Mouse (Mus musculus): ENCODE data around the gene Itpripl1. TPM values are rescaled to one million over a fixed set of nuclear protein-coding genes. Genes with fewer than 3 reads are reported as not detected.
"Not testable (repeated sequence)": the region's sequence is repeated elsewhere in the genome, so short reads cannot be mapped to it uniquely, and the experiment has no call there.

Itpripl1 gene
- total and polyA plus RNA-seq, 3 experiments, result 7.9 to 17.6 (median 14.4) TPM

GRCm38 (mm10) chr2:127138449-127138848 lies 4.8 kb downstream of the Itpripl1 start:
- Histone ChIP-seq H3K4me3 (no peak overlapping the region), H3K27ac (peak overlapping the region; percentile 79), H3K79me2 (replicated peaks; ENCODE audit: control insufficient read depth, insufficient read depth, low read length) (no peaks in the 10 kb centered on the region), H3K9ac (ENCODE audit: low read depth, low read length) (no peak overlapping the region), H3K4me1 (ENCODE audit: control insufficient read depth, insufficient read depth, low read length) (peaks cover 14% of the 10 kb centered on the region), H3K36me3 (ENCODE audit: control insufficient read depth, insufficient read depth, low read length) (peaks cover 8% of the 10 kb centered on the region), H3K27me3 (ENCODE audit: control insufficient read depth, insufficient read depth, low read length) (no peaks in the 10 kb centered on the region)
- 67% methylated on average over 4 of the region's 4 CpGs for WGBS
- TF ChIP-seq EP300 (IDR thresholded peaks at IDR 0.05; ENCODE audit: insufficient read depth, low read depth, low read length), result no peak
- no peak for TF ChIP-seq CTCF (IDR thresholded peaks at IDR 0.05)
- no peak for TF ChIP-seq POLR2A (IDR thresholded peaks at IDR 0.05; ENCODE audit: insufficient read depth, low read depth, low read length)
- intact Hi-C loops (cut with DNase I), result no loop called here
- no peak for DNase-seq

DNA sequence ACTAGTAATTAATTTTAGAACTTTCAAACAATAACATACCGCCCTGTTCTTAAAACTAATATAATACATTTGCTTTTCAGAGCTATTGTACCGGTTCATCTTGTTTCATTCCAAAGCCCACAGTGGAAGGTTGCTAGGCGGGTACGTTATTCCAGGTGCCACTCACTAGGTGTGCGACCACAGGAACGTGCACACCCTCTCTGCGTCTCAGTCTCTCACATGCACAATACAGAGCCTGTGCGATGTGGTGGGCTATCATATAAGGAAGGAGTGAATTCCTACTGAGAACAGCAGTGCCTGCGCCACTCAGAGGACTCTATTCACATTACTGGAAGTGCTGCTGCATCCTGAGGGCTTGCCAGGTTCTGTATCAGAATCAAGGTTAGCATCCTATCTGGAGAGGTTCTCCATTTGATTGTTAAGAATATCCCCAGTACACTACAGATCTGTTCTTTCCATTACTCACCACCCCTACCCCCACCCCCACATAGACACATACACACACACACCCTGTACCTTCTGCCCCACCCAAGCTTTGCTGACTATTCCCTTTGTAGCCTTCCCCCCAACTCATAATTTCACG lies 5.3 kb downstream of the Itpripl1 start:
- H3K4me1 ChIP-seq (ENCODE audit: control insufficient read depth, insufficient read depth, low read length), result peaks cover 13% of the 10 kb centered on the region
- no peak overlapping the region for H3K9ac ChIP-seq (ENCODE audit: low read depth, low read length)
- peaks cover 8% of the 10 kb centered on the region for H3K36me3 ChIP-seq (ENCODE audit: control insufficient read depth, insufficient read depth, low read length)
- 68% methylated on average over 10 of the region's 10 CpGs for WGBS
- no peak for TF ChIP-seq EP300 (IDR thresholded peaks at IDR 0.05; ENCODE audit: insufficient read depth, low read depth, low read length)
- TF ChIP-seq POLR2A (IDR thresholded peaks at IDR 0.05; ENCODE audit: insufficient read depth, low read depth, low read length), result no peak
- TF ChIP-seq CTCF (IDR thresholded peaks at IDR 0.05), result peak; percentile 33; the same call in 1 of the 2 replicates
- intact Hi-C loops (cut with DNase I), result no loop called here
- no peak overlapping the region for H3K4me3 ChIP-seq
- H3K79me2 ChIP-seq (replicated peaks; ENCODE audit: control insufficient read depth, insufficient read depth, low read length), result no peaks in the 10 kb centered on the region
- no peaks in the 10 kb centered on the region for H3K27me3 ChIP-seq (ENCODE audit: control insufficient read depth, insufficient read depth, low read length)
- peak overlapping the region; percentile 79 for H3K27ac ChIP-seq
- DNase-seq, result no peak

DNA sequence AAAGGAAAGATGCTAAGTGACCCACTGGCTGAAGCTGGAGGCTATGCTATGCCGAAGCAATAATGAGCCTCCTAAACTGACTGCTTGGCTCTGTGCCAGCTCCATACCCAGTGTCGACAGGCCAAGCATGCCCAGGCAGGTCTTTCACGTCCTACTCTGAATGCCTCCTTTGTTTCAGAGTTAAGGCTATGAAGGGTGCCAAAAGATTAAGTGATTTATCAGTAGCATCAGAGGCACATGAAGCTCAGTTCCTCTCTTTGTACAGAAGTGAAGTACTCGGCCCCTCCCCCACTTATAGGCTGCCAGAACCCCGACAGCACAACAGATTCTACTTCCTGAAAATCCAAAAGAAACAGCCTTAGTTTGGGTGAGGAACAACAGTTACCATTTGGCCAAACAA lies 6.3 kb downstream of the Itpripl1 start:
- intact Hi-C loops (cut with DNase I), result no loop called here
- H3K36me3 ChIP-seq (ENCODE audit: control insufficient read depth, insufficient read depth, low read length), result peaks cover 8% of the 10 kb centered on the region
- DNase-seq, result peak; percentile 54 to 70
- 7% methylated on average over 5 of the region's 5 CpGs for WGBS
- peak overlapping the region; percentile 79 for H3K27ac ChIP-seq
- no peaks in the 10 kb centered on the region for H3K27me3 ChIP-seq (ENCODE audit: control insufficient read depth, insufficient read depth, low read length)
- TF ChIP-seq CTCF (IDR thresholded peaks at IDR 0.05) (no peak), EP300 (IDR thresholded peaks at IDR 0.05; ENCODE audit: insufficient read depth, low read depth, low read length) (peak; percentile 81; the same call in 1 of the 2 replicates), POLR2A (IDR thresholded peaks at IDR 0.05; ENCODE audit: insufficient read depth, low read depth, low read length) (peak; percentile 43; the same call in 1 of the 2 replicates)
- H3K9ac ChIP-seq (ENCODE audit: low read depth, low read length), result no peak overlapping the region
- peaks cover 13% of the 10 kb centered on the region for H3K4me1 ChIP-seq (ENCODE audit: control insufficient read depth, insufficient read depth, low read length)
- no peaks in the 10 kb centered on the region; the same call in 1 of the 2 replicates for H3K79me2 ChIP-seq (replicated peaks; ENCODE audit: control insufficient read depth, insufficient read depth, low read length)
- no peak overlapping the region for H3K4me3 ChIP-seq

- H3K27ac ChIP-seq; H3K9ac ChIP-seq (ENCODE audit: low read depth, low read length); H3K79me2 ChIP-seq (replicated peaks; ENCODE audit: control insufficient read depth, insufficient read depth, low read length); H3K4me3 ChIP-seq; H3K36me3 ChIP-seq (ENCODE audit: control insufficient read depth, insufficient read depth, low read length); H3K27me3 ChIP-seq (ENCODE audit: control insufficient read depth, insufficient read depth, low read length); DNase-seq; intact Hi-C loops (cut with DNase I): not testable (repeated sequence)
- TF ChIP-seq CTCF (IDR thresholded peaks at IDR 0.05), result peak; percentile 32
- 47% methylated on average over 3 of the region's 3 CpGs for WGBS
- H3K4me1 ChIP-seq (ENCODE audit: control insufficient read depth, insufficient read depth, low read length), result peaks cover 10% of the 10 kb centered on the region
These were observed 8.0 kb downstream of the Itpripl1 start for GRCm38 (mm10) chr2:127135255-127135654.

- intact Hi-C loops (cut with DNase I), result loop anchor here (5.0 kb wide), 1 partner anchor 62 kb away; the partner anchor contains the start of gene Blvra
- H3K79me2 ChIP-seq (replicated peaks; ENCODE audit: control insufficient read depth, insufficient read depth, low read length), result no peaks in the 10 kb centered on the region; the same call in 1 of the 2 replicates
- H3K36me3 ChIP-seq (ENCODE audit: control insufficient read depth, insufficient read depth, low read length), result peaks cover 4% of the 10 kb centered on the region; the same call in 1 of the 2 replicates
- no peaks in the 10 kb centered on the region for H3K27me3 ChIP-seq (ENCODE audit: control insufficient read depth, insufficient read depth, low read length)
- WGBS, result 2% methylated on average over 57 of the region's 57 CpGs
- peak within 1 kb of the TSS; percentile 70 for H3K9ac ChIP-seq (ENCODE audit: low read depth, low read length)
- peak; percentile 96 for TF ChIP-seq POLR2A (IDR thresholded peaks at IDR 0.05; ENCODE audit: insufficient read depth, low read depth, low read length)
- no peak for TF ChIP-seq EP300 (IDR thresholded peaks at IDR 0.05; ENCODE audit: insufficient read depth, low read depth, low read length)
- peak; percentile 7; the same call in 1 of the 2 replicates for TF ChIP-seq CTCF (IDR thresholded peaks at IDR 0.05)
- H3K4me3 ChIP-seq, result peak within 1 kb of the TSS; percentile 89
- peaks cover 10% of the 10 kb centered on the region for H3K4me1 ChIP-seq (ENCODE audit: control insufficient read depth, insufficient read depth, low read length)
- peak within 1 kb of the TSS; percentile 76 for H3K27ac ChIP-seq
- DNase-seq, result peak; percentile 94 to 98
These were observed 9.4 kb downstream of the Itpripl1 start, which contains the start of gene Ncaph for GRCm38 (mm10) chr2:127133621-127134461. Gene Ncaph (minus strand): TSS chr2:127133954.
